Mouse (Mus musculus): ENCODE results near the gene Nkd1. TPM values are rescaled to one million over a fixed set of nuclear protein-coding genes. Genes with fewer than 3 reads are reported as not detected.

The Nkd1 gene
- total RNA-seq, 2 experiments from 2014 or later: 0.82 to 1.7 TPM

- TF ChIP-seq CTCF (IDR thresholded peaks at IDR 0.05): no peak
- Histone ChIP-seq H3K27ac (no peak overlapping the region), H3K4me3 (no peak overlapping the region)
- intact Hi-C loops (cut with DNase I): no loop called here
- DNase-seq: no peak
These were observed 24.3 kb downstream of the Nkd1 start for GRCm38 (mm10) chr8:88545441-88545840.

- no peak for TF ChIP-seq CTCF (IDR thresholded peaks at IDR 0.05)
- H3K4me3 ChIP-seq: no peak overlapping the region
- intact Hi-C loops (cut with DNase I): no loop called here
- DNase-seq: no peak
- peak overlapping the region; percentile 58 for H3K27ac ChIP-seq
These were observed 25.0 kb downstream of the Nkd1 start for GRCm38 (mm10) chr8:88546032-88546732.

- Histone ChIP-seq H3K4me3 (no peak overlapping the region), H3K27ac (peak overlapping the region; percentile 67)
- intact Hi-C loops (cut with DNase I): no loop called here
- no peak for TF ChIP-seq CTCF (IDR thresholded peaks at IDR 0.05)
- peak; percentile 81 for DNase-seq
These were observed 34.5 kb downstream of the Nkd1 start for GRCm38 (mm10) chr8:88555669-88556068.

GRCm38 (mm10) chr8:88559985-88560473 lies 38.9 kb downstream of the Nkd1 start:
- H3K4me3 ChIP-seq: no peak overlapping the region
- TF ChIP-seq CTCF (IDR thresholded peaks at IDR 0.05): no peak
- H3K27ac ChIP-seq: no peak overlapping the region
- intact Hi-C loops (cut with DNase I): no loop called here
- no peak for DNase-seq

- Histone ChIP-seq H3K4me3 (no peak overlapping the region), H3K27ac (no peak overlapping the region)
- no peak for DNase-seq
- intact Hi-C loops (cut with DNase I): no loop called here
- no peak for TF ChIP-seq CTCF (IDR thresholded peaks at IDR 0.05)
These were observed 40.2 kb downstream of the Nkd1 start for GRCm38 (mm10) chr8:88561402-88561801.

GRCm38 (mm10) chr8:88564256-88564903 lies 43.2 kb downstream of the Nkd1 start:
- DNase-seq: no peak
- H3K27ac ChIP-seq: no peak overlapping the region
- intact Hi-C loops (cut with DNase I): no loop called here

GRCm38 (mm10) chr8:88566119-88566518 lies 45.0 kb downstream of the Nkd1 start:
- Histone ChIP-seq H3K4me3 (no peak overlapping the region), H3K27ac (no peak overlapping the region)
- TF ChIP-seq CTCF (IDR thresholded peaks at IDR 0.05): no peak
- intact Hi-C loops (cut with DNase I): loop anchor here (5.0 kb wide), 1 partner anchor 56 kb away; no protein-coding TSS in a partner anchor
- no peak for DNase-seq

More at GRCm38 (mm10) chr8:88564256-88564903, 43.2 kb downstream of the Nkd1 start:
- TF ChIP-seq CTCF (IDR thresholded peaks at IDR 0.05): no peak
- H3K4me3 ChIP-seq: no peak overlapping the region

GRCm38 (mm10) chr8:88567314-88568121 lies 46.4 kb downstream of the Nkd1 start:
- peak; percentile 60 for TF ChIP-seq CTCF (IDR thresholded peaks at IDR 0.05)
- H3K27ac ChIP-seq: peak overlapping the region; percentile 28; the same call in 1 of the 2 replicates
- intact Hi-C loops (cut with DNase I): loop anchor here (5.0 kb wide), 1 partner anchor 55 kb away; no protein-coding TSS in a partner anchor
- peak; percentile 58 for DNase-seq
- peak overlapping the region; percentile 11; the same call in 1 of the 2 replicates for H3K4me3 ChIP-seq

- TF ChIP-seq CTCF (IDR thresholded peaks at IDR 0.05): no peak
- Histone ChIP-seq H3K4me3 (no peak overlapping the region), H3K27ac (peak overlapping the region; percentile 28; the same call in 1 of the 2 replicates)
- DNase-seq: no peak
- intact Hi-C loops (cut with DNase I): loop anchor here (5.0 kb wide), 1 partner anchor 54 kb away; no protein-coding TSS in a partner anchor
These were observed 47.1 kb downstream of the Nkd1 start for GRCm38 (mm10) chr8:88568211-88568610.

GRCm38 (mm10) chr8:88569366-88569765 lies 48.2 kb downstream of the Nkd1 start:
- TF ChIP-seq CTCF (IDR thresholded peaks at IDR 0.05): no peak
- H3K27ac ChIP-seq: no peak overlapping the region; the same call in 1 of the 2 replicates
- DNase-seq: no peak
- no peak overlapping the region for H3K4me3 ChIP-seq
- intact Hi-C loops (cut with DNase I): loop anchor here (5.0 kb wide), 1 partner anchor 53 kb away; no protein-coding TSS in a partner anchor

GRCm38 (mm10) chr8:88570293-88570998 lies 49.3 kb downstream of the Nkd1 start:
- intact Hi-C loops (cut with DNase I): no loop called here

More at GRCm38 (mm10) chr8:88570293-88570998, 49.3 kb downstream of the Nkd1 start:
- no peak for TF ChIP-seq CTCF (IDR thresholded peaks at IDR 0.05)
- no peak for DNase-seq
- no peak overlapping the region for H3K4me3 ChIP-seq
- peak overlapping the region; percentile 48; the same call in 1 of the 2 replicates for H3K27ac ChIP-seq
